Comparison of ENCODE assay signal across 15 mouse cellular contexts in the genomic region with DNA sequence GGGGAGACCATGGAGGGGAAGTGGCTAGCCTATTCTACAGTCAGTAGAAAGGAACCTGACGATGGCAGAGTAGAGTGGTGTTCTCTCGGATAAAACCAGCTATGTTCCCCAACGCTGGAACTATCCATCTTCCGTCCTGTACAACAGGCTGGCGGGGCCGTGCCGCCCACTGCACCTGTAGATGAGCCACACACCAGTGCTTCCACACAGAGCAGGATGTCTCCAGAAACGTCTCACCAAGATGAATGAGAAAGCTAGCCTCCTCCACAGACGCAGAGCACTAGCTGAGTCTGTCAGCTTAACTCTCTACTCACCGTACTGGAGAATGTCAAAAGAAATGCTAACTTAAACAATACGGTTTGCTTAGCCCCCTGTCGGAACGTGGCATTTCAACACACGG.
DNase-seq lines count a peak whose midpoint lies in the region; ATAC-seq lines count a peak whose summit lies in the region.
"Had no signal": no experiment of that assay in that cellular context is flagged by ENCODE, and none has a peak within 500 bp of the region (broad histone marks: within the 10 kb centered on the region; RNA-seq: fewer than 3 reads in every experiment).

No protein-coding gene starts in this region.

- 72% methylated on average over 14 of the region's 14 CpGs for WGBS in hindbrain, embryonic 13.5 days
- 79% methylated on average over 14 of the region's 14 CpGs for WGBS in hindbrain, embryonic 11.5 days
- 89% methylated on average over 14 of the region's 14 CpGs for WGBS in midbrain, embryonic 10.5 days
- WGBS in midbrain, embryonic 15.5 days: 87% methylated on average over 14 of the region's 14 CpGs
- WGBS in embryonic facial prominence, embryonic 14.5 days: 62% methylated on average over 14 of the region's 14 CpGs
- 76% methylated on average over 14 of the region's 14 CpGs for WGBS in limb, embryonic 15.5 days

- no peak overlapping the region for H3K4me2 ChIP-seq in hindbrain, embryonic 13.5 days
- no peak overlapping the region for H3K4me2 ChIP-seq in hindbrain, embryonic 11.5 days (replicated peaks; ENCODE audit: low read depth, low read length)
- H3K4me2 ChIP-seq in midbrain, embryonic 15.5 days: no peak overlapping the region
- H3K4me2 ChIP-seq in embryonic facial prominence, embryonic 14.5 days (ENCODE audit: low read depth, low read length): no peak overlapping the region
- no peak overlapping the region for H3K4me2 ChIP-seq in limb, embryonic 15.5 days
- H3K4me2 ChIP-seq: heart, embryonic 12.5 days had no signal

- no peak for ATAC-seq in hindbrain, embryonic 13.5 days (ENCODE audit: low FRiP score)
- no peak for ATAC-seq in hindbrain, embryonic 11.5 days (ENCODE audit: low FRiP score)
- no peak for ATAC-seq in midbrain, embryonic 15.5 days (replicated peaks)
- no peak for ATAC-seq in embryonic facial prominence, embryonic 14.5 days (ENCODE audit: low read depth)
- no peak for ATAC-seq in limb, embryonic 15.5 days (ENCODE audit: insufficient number of reproducible peaks, low FRiP score, low TSS enrichment, low read depth)
- no peak for ATAC-seq in megakaryocyte-erythroid progenitor cell, adult 5-6 weeks (replicated peaks; ENCODE audit: low FRiP score, low TSS enrichment, poor library complexity, severe bottlenecking)
- ATAC-seq: intestine, embryonic 16.5 days had no signal

- H3K9me3 ChIP-seq in hindbrain, embryonic 13.5 days: no peaks in the 10 kb centered on the region
- H3K9me3 ChIP-seq in hindbrain, embryonic 11.5 days (ENCODE audit: control insufficient read depth, low read length): no peaks in the 10 kb centered on the region
- no peaks in the 10 kb centered on the region for H3K9me3 ChIP-seq in midbrain, embryonic 10.5 days (replicated peaks)
- H3K9me3 ChIP-seq in midbrain, embryonic 15.5 days: no peaks in the 10 kb centered on the region
- no peaks in the 10 kb centered on the region for H3K9me3 ChIP-seq in embryonic facial prominence, embryonic 14.5 days (ENCODE audit: control insufficient read depth, low read length)
- H3K9me3 ChIP-seq in limb, embryonic 15.5 days: no peaks in the 10 kb centered on the region
- H3K9me3 ChIP-seq: heart, embryonic 12.5 days had no signal

- H3K4me3 ChIP-seq in hindbrain, embryonic 13.5 days: no peak overlapping the region
- H3K4me3 ChIP-seq in hindbrain, embryonic 11.5 days (ENCODE audit: low read depth, low read length): no peak overlapping the region
- no peak overlapping the region for H3K4me3 ChIP-seq in midbrain, embryonic 10.5 days
- H3K4me3 ChIP-seq in midbrain, embryonic 15.5 days: no peak overlapping the region
- no peak overlapping the region for H3K4me3 ChIP-seq in embryonic facial prominence, embryonic 14.5 days (ENCODE audit: low read depth, low read length)
- no peak overlapping the region for H3K4me3 ChIP-seq in limb, embryonic 15.5 days
- H3K4me3 ChIP-seq: heart, embryonic 12.5 days had no signal

- peaks cover 61% of the 10 kb centered on the region for H3K36me3 ChIP-seq in hindbrain, embryonic 13.5 days
- H3K36me3 ChIP-seq in hindbrain, embryonic 11.5 days (ENCODE audit: control insufficient read depth, insufficient read depth, low read length): peaks cover 9% of the 10 kb centered on the region
- H3K36me3 ChIP-seq in midbrain, embryonic 10.5 days: peaks cover 87% of the 10 kb centered on the region
- peaks cover 14% of the 10 kb centered on the region for H3K36me3 ChIP-seq in midbrain, embryonic 15.5 days (replicated peaks)
- H3K36me3 ChIP-seq in embryonic facial prominence, embryonic 14.5 days (ENCODE audit: control insufficient read depth, insufficient read depth, low read length): peaks cover 44% of the 10 kb centered on the region
- H3K36me3 ChIP-seq in limb, embryonic 15.5 days: peaks cover 40% of the 10 kb centered on the region

- H3K27ac ChIP-seq in hindbrain, embryonic 13.5 days: peak overlapping the region; percentile 67
- H3K27ac ChIP-seq in hindbrain, embryonic 11.5 days (ENCODE audit: low read depth, low read length): no peak overlapping the region
- 0 out of 2 replicates have a peak overlapping the region, but pooled peaks have one; percentile 38 for H3K27ac ChIP-seq in midbrain, embryonic 10.5 days (replicated peaks)
- no peak overlapping the region for H3K27ac ChIP-seq in midbrain, embryonic 15.5 days
- H3K27ac ChIP-seq in embryonic facial prominence, embryonic 14.5 days (replicated peaks; ENCODE audit: low read depth, low read length): peak overlapping the region; percentile 63; the same call in 1 of the 2 replicates
- H3K27ac ChIP-seq in limb, embryonic 15.5 days: peak overlapping the region; percentile 80
- H3K27ac ChIP-seq: liver, embryonic 14.5 days had no signal

- DNase-seq in hindbrain, embryonic 11.5 days (ENCODE audit: low spot score): no peak
- no peak for DNase-seq in midbrain, embryonic 10.5 days (ENCODE audit: low spot score)
- no peak for DNase-seq in embryonic facial prominence, embryonic 14.5 days (ENCODE audit: low spot score)
- no peak for DNase-seq in adipocyte (ENCODE audit: low spot score)
- DNase-seq: cerebellum, adult 11 months; cerebellum, postnatal 14 days; gastrocnemius, postnatal 25 days; kidney, postnatal 10 days had no signal

- H3K9ac ChIP-seq in hindbrain, embryonic 13.5 days: no peak overlapping the region
- H3K9ac ChIP-seq in hindbrain, embryonic 11.5 days (ENCODE audit: low read depth, low read length): no peak overlapping the region
- H3K9ac ChIP-seq in midbrain, embryonic 15.5 days: no peak overlapping the region
- no peak overlapping the region for H3K9ac ChIP-seq in embryonic facial prominence, embryonic 14.5 days (ENCODE audit: low read depth, low read length)
- H3K9ac ChIP-seq in limb, embryonic 15.5 days: no peak overlapping the region
- H3K9ac ChIP-seq: heart, embryonic 12.5 days; liver, embryonic 14.5 days had no signal

- peaks cover 44% of the 10 kb centered on the region for H3K4me1 ChIP-seq in hindbrain, embryonic 13.5 days (replicated peaks)
- no peaks in the 10 kb centered on the region for H3K4me1 ChIP-seq in hindbrain, embryonic 11.5 days (replicated peaks; ENCODE audit: control insufficient read depth, insufficient read depth, low read length)
- peaks cover 16% of the 10 kb centered on the region; the same call in 1 of the 2 replicates for H3K4me1 ChIP-seq in midbrain, embryonic 10.5 days
- peaks cover 2% of the 10 kb centered on the region; the same call in 1 of the 2 replicates for H3K4me1 ChIP-seq in midbrain, embryonic 15.5 days
- peaks cover 52% of the 10 kb centered on the region for H3K4me1 ChIP-seq in embryonic facial prominence, embryonic 14.5 days (ENCODE audit: control insufficient read depth, insufficient read depth, low read length)
- H3K4me1 ChIP-seq in limb, embryonic 15.5 days: peaks cover 70% of the 10 kb centered on the region

- H3K27me3 ChIP-seq in hindbrain, embryonic 13.5 days: no peaks in the 10 kb centered on the region
- no peaks in the 10 kb centered on the region for H3K27me3 ChIP-seq in hindbrain, embryonic 11.5 days (ENCODE audit: control insufficient read depth, insufficient read depth, low read length)
- peaks cover 45% of the 10 kb centered on the region for H3K27me3 ChIP-seq in midbrain, embryonic 10.5 days (ENCODE audit: low read depth, poor library complexity, severe bottlenecking)
- H3K27me3 ChIP-seq in midbrain, embryonic 15.5 days (replicated peaks): no peaks in the 10 kb centered on the region
- H3K27me3 ChIP-seq in embryonic facial prominence, embryonic 14.5 days (replicated peaks; ENCODE audit: control insufficient read depth, insufficient read depth, low read length): no peaks in the 10 kb centered on the region
- no peaks in the 10 kb centered on the region for H3K27me3 ChIP-seq in limb, embryonic 15.5 days
- H3K27me3 ChIP-seq: heart, embryonic 12.5 days had no signal

Comparison
In these comparisons a context has a peak if more than half of its experiments do, and no peak if none do; other contexts are left out.
1. H3K27ac ChIP-seq: peak in hindbrain, embryonic 13.5 days (single experiment), midbrain, embryonic 10.5 days (single experiment), embryonic facial prominence, embryonic 14.5 days (single experiment) and limb, embryonic 15.5 days (single experiment); none in hindbrain, embryonic 11.5 days (single experiment) and midbrain, embryonic 15.5 days (single experiment).